In the genomic region with DNA sequence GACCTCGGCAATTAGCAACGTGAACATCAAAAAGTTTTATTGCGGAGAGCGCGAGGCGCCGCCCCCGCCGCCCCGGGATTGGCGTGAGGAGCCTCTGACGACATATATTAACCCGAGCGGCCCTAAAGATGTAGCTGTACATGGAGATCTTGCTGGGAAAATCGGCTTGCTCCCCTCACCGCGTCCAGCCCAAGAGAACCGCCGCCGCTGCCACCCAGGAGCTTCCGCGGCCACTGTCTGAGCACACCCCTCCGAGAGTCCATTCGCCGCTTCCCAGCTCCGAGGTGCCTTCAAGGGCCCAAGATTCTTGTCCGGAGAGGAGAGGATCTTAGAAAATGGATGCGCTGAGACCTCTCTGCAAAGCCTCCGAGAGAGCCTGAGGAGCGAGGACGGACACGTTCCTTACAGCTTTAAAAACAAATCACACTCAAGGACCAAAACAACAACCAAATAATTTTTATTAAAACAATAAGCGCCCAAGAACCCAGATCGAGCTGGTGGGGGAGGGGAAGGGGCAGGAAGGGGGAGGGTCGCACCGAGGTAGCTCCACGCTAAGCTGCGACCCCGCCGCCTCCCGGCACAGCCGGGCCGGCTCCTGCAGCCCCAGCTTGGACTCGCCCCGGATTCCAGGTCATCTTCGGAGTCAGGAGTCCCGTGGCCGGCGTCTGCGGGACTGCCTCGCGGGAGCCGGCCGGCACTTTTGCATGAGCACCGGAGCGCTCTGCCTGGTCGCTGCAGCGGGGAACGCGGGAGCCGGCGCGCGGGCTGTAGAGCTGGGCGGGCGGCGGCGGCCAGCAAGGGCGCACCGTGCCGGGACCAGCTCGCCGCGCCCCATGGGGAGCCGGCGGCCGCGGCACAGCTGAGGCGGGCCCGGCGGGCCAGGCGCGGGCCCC, we compare ENCODE assay signal across 9 mouse cellular contexts. TPM values are rescaled to one million over a fixed set of nuclear protein-coding genes. Genes with fewer than 3 reads are reported as not detected.
DNase-seq lines count a peak whose midpoint lies in the region; ATAC-seq lines count a peak whose summit lies in the region.
"Had no signal": no experiment of that assay in that cellular context is flagged by ENCODE, and none has a peak within 500 bp of the region (broad histone marks: within the 10 kb centered on the region; RNA-seq: fewer than 3 reads in every experiment).

Gene Hand2 (plus strand): TSS at position 133 of the 893 bp plus-strand sequence.

- H3K4me2 ChIP-seq in kidney, embryonic 16.5 days (replicated peaks; ENCODE audit: low read depth, low read length): peak within 1 kb of the TSS; percentile 56
- peak within 1 kb of the TSS; percentile 77 for H3K4me2 ChIP-seq in heart, embryonic 15.5 days
- peak within 1 kb of the TSS; percentile 56 for H3K4me2 ChIP-seq in liver, embryonic 11.5 days
- H3K4me2 ChIP-seq in stomach, embryonic 16.5 days (ENCODE audit: low read depth, low read length): peak within 1 kb of the TSS; percentile 54

- H3K9ac ChIP-seq in kidney, embryonic 16.5 days (replicated peaks; ENCODE audit: low read length): no peak within 1 kb of the TSS
- peak within 1 kb of the TSS; percentile 100 for H3K9ac ChIP-seq in heart, embryonic 15.5 days
- H3K9ac ChIP-seq in liver, embryonic 11.5 days (ENCODE audit: low read depth, low read length): peak within 1 kb of the TSS; percentile 69
- H3K9ac ChIP-seq in stomach, embryonic 16.5 days (ENCODE audit: low read length): peak within 1 kb of the TSS; percentile 88

- H3K27me3 ChIP-seq in kidney, embryonic 16.5 days (ENCODE audit: insufficient read depth, low read length): peaks cover 96% of the 10 kb centered on the region
- H3K27me3 ChIP-seq in embryonic facial prominence, embryonic 10.5 days (replicated peaks; ENCODE audit: low read depth, poor library complexity, severe bottlenecking): peaks cover 100% of the 10 kb centered on the region
- H3K27me3 ChIP-seq in heart, embryonic 15.5 days: no peaks in the 10 kb centered on the region
- peaks cover 95% of the 10 kb centered on the region for H3K27me3 ChIP-seq in liver, embryonic 11.5 days (replicated peaks; ENCODE audit: control insufficient read depth, insufficient read depth, low read length)
- H3K27me3 ChIP-seq in stomach, embryonic 16.5 days (ENCODE audit: control insufficient read depth, insufficient read depth, low read length): peaks cover 58% of the 10 kb centered on the region

- H3K4me1 ChIP-seq in kidney, embryonic 16.5 days (ENCODE audit: insufficient read depth, low read length): peaks cover 13% of the 10 kb centered on the region
- H3K4me1 ChIP-seq in embryonic facial prominence, embryonic 10.5 days: peaks cover 19% of the 10 kb centered on the region
- peaks cover 6% of the 10 kb centered on the region for H3K4me1 ChIP-seq in heart, embryonic 15.5 days (replicated peaks)
- no peaks in the 10 kb centered on the region for H3K4me1 ChIP-seq in liver, embryonic 11.5 days (replicated peaks; ENCODE audit: control insufficient read depth, insufficient read depth, low read length)
- peaks cover 3% of the 10 kb centered on the region; the same call in 1 of the 2 replicates for H3K4me1 ChIP-seq in stomach, embryonic 16.5 days (ENCODE audit: control insufficient read depth, insufficient read depth, low read length)

- under 1% methylated on average over 69 of the region's 83 CpGs for WGBS in kidney, embryonic 16.5 days
- under 1% methylated on average over 83 of the region's 83 CpGs for WGBS in embryonic facial prominence, embryonic 10.5 days
- under 1% methylated on average over 71 of the region's 83 CpGs for WGBS in heart, embryonic 15.5 days
- 1% methylated on average over 62 of the region's 83 CpGs for WGBS in liver, embryonic 11.5 days
- under 1% methylated on average over 80 of the region's 83 CpGs for WGBS in stomach, embryonic 16.5 days

- H3K27ac ChIP-seq in kidney, embryonic 16.5 days (ENCODE audit: low read length): no peak within 1 kb of the TSS
- H3K27ac ChIP-seq in embryonic facial prominence, embryonic 10.5 days (replicated peaks): peak within 1 kb of the TSS; percentile 89
- H3K27ac ChIP-seq in heart, embryonic 15.5 days: peak within 1 kb of the TSS; percentile 96
- peak within 1 kb of the TSS; percentile 62 for H3K27ac ChIP-seq in liver, embryonic 11.5 days (ENCODE audit: low read depth, low read length)
- peak within 1 kb of the TSS; percentile 92 for H3K27ac ChIP-seq in stomach, embryonic 16.5 days (ENCODE audit: low read length)

- no peaks in the 10 kb centered on the region for H3K36me3 ChIP-seq in kidney, embryonic 16.5 days (ENCODE audit: insufficient read depth, low read length)
- no peaks in the 10 kb centered on the region for H3K36me3 ChIP-seq in embryonic facial prominence, embryonic 10.5 days (replicated peaks)
- H3K36me3 ChIP-seq in heart, embryonic 15.5 days: no peaks in the 10 kb centered on the region
- no peaks in the 10 kb centered on the region for H3K36me3 ChIP-seq in liver, embryonic 11.5 days (ENCODE audit: control insufficient read depth, insufficient read depth, low read length)
- no peaks in the 10 kb centered on the region for H3K36me3 ChIP-seq in stomach, embryonic 16.5 days (ENCODE audit: control insufficient read depth, insufficient read depth, low read length)

- no peak for DNase-seq in kidney, adult 9 months
- peak; percentile 81 for DNase-seq in embryonic facial prominence, embryonic 10.5 days (ENCODE audit: low spot score)
- peak; percentile 62 for DNase-seq in liver, embryonic 11.5 days (ENCODE audit: low spot score)
- DNase-seq in left cerebral cortex, adult 8-10 months (ENCODE audit: low spot score in 2 of 2): no peak
- no peak for DNase-seq in lung, postnatal 25 days (ENCODE audit: low spot score)

- H3K4me3 ChIP-seq in kidney, embryonic 16.5 days (ENCODE audit: low read length): peak within 1 kb of the TSS; percentile 45
- H3K4me3 ChIP-seq in embryonic facial prominence, embryonic 10.5 days: peak within 1 kb of the TSS; percentile 63
- peak within 1 kb of the TSS; percentile 92 for H3K4me3 ChIP-seq in heart, embryonic 15.5 days
- peak within 1 kb of the TSS; percentile 58 for H3K4me3 ChIP-seq in liver, embryonic 11.5 days (ENCODE audit: low read depth, low read length)
- H3K4me3 ChIP-seq in stomach, embryonic 16.5 days (replicated peaks; ENCODE audit: low read length): peak within 1 kb of the TSS; percentile 65

- peak; percentile 76; the same call in 1 of the 2 replicates for ATAC-seq in kidney, embryonic 16.5 days (ENCODE audit: low FRiP score, low TSS enrichment)
- peak; percentile 78 for ATAC-seq in heart, embryonic 15.5 days (replicated peaks; ENCODE audit: insufficient number of reproducible peaks, insufficient read depth, low FRiP score, low read depth)
- ATAC-seq in liver, embryonic 11.5 days (replicated peaks; ENCODE audit: low FRiP score): peak; percentile 56; the same call in 1 of the 2 replicates
- ATAC-seq in stomach, embryonic 16.5 days (ENCODE audit: insufficient read depth, low FRiP score): peak; percentile 71

- H3K9me3 ChIP-seq in kidney, embryonic 16.5 days (ENCODE audit: low read length): no peaks in the 10 kb centered on the region
- H3K9me3 ChIP-seq in embryonic facial prominence, embryonic 10.5 days: no peaks in the 10 kb centered on the region
- no peaks in the 10 kb centered on the region for H3K9me3 ChIP-seq in heart, embryonic 15.5 days (replicated peaks)
- H3K9me3 ChIP-seq in liver, embryonic 11.5 days (ENCODE audit: control insufficient read depth, low read length): no peaks in the 10 kb centered on the region
- no peaks in the 10 kb centered on the region for H3K9me3 ChIP-seq in stomach, embryonic 16.5 days (replicated peaks; ENCODE audit: control insufficient read depth, low read length)

RNA-seq across cellular contexts. Expression of gene Hand2, which starts in this region (rescaled TPM):
- polyA plus RNA-seq in kidney, embryonic 16.5 days (2015; fragmentation: Nextera tagmentation; extraction: Ambion mirVana): 0.25 and 0.62 TPM in 2 replicates
- polyA plus RNA-seq in embryonic facial prominence, embryonic 10.5 days (2016; fragmentation: Nextera tagmentation; extraction: Ambion mirVana): 3.9 and 5.4 TPM in 2 replicates
- polyA plus RNA-seq in heart, embryonic 15.5 days (2015; fragmentation: Nextera tagmentation; extraction: Ambion mirVana): 8.7 and 11.8 TPM in 2 replicates
- 5.4 TPM in 2 replicates for polyA plus RNA-seq in liver, embryonic 11.5 days (2014; fragmentation: Nextera tagmentation; extraction: Ambion mirVana)
- 6.2 and 7.5 TPM in 2 replicates for polyA plus RNA-seq in stomach, embryonic 16.5 days (2015; fragmentation: Nextera tagmentation; extraction: Ambion mirVana)
- not detected for total RNA-seq in left cerebral cortex, adult 8-10 months (2022)
- total RNA-seq: gastrocnemius, postnatal 36 days had no signal

Comparison
In these comparisons a context has a peak if more than half of its experiments do, and no peak if none do; other contexts are left out.
1. Peak in ATAC-seq, H3K4me3 ChIP-seq and H3K4me2 ChIP-seq in kidney, embryonic 16.5 days; RNA of the gene not detected or under 1 TPM.
2. DNase-seq: peak in embryonic facial prominence, embryonic 10.5 days (single experiment) and liver, embryonic 11.5 days (single experiment); none in kidney, adult 9 months (single experiment), left cerebral cortex, adult 8-10 months (0 of 2) and lung, postnatal 25 days (single experiment).
3. Peak in every context shown above with its lines, with median percentiles within 50 percentile points of each other: ATAC-seq, H3K4me2 ChIP-seq and H3K4me3 ChIP-seq.